Mouse (Mus musculus) hindbrain, postnatal 0 days (tissue): ENCODE data around the gene Scyl2. TPM values are rescaled to one million over a fixed set of nuclear protein-coding genes. Genes with fewer than 3 reads are reported as not detected.
A peak's percentile ranks its signal among the peaks of the same experiment; 100 is the strongest.

Experiments used
- ATAC-seq: fragments of 200-750 bp; cut with Nextera tagmentation; 2 replicates; pipeline ENCODE4 v1.8.0; 2017; ENCODE audit warnings: mild to moderate bottlenecking, moderate TSS enrichment, moderate library complexity
- DNase-seq: peaks from one replicate; pipeline ENCODE4 v3.0.0-alpha.2; 2015; ENCODE audit warnings: low spot score
- H3K27ac ChIP-seq: fragments of 300-500 bp; sonication (generic); 2 replicates; pipeline ENCODE4 v1.5.1; 2014; ENCODE audit warnings: mild to moderate bottlenecking
- H3K27me3 ChIP-seq: fragments of 300-500 bp; sonication (generic); 2 replicates; pipeline ENCODE4 v1.6.1; 2014; ENCODE audit warnings: low read length, mixed read lengths; ENCODE audit not compliant: insufficient read depth
- H3K36me3 ChIP-seq: fragments of 300-500 bp; sonication (generic); 2 replicates; pipeline ENCODE4 v1.6.1; 2014; ENCODE audit warnings: low read length, mixed read lengths; ENCODE audit not compliant: insufficient read depth
- H3K4me1 ChIP-seq: fragments of 300-500 bp; sonication (generic); 2 replicates; pipeline ENCODE4 v1.6.1; 2014; ENCODE audit warnings: antibody characterized with exemption, low read length, mixed read lengths; ENCODE audit not compliant: insufficient read depth
- H3K4me2 ChIP-seq: fragments of 300-500 bp; sonication (generic); 2 replicates; pipeline ENCODE4 v1.6.1; 2014; ENCODE audit warnings: low read depth, mild to moderate bottlenecking, low read length, moderate library complexity, mixed read lengths
- H3K4me3 ChIP-seq: fragments of 300-500 bp; sonication (generic); 2 replicates; pipeline ENCODE4 v1.5.1; 2014; ENCODE audit warnings: low read length
- H3K9ac ChIP-seq: fragments of 300-500 bp; sonication (generic); replicated peaks from 2 replicates; pipeline ENCODE4 v1.6.1; 2014; ENCODE audit warnings: mild to moderate bottlenecking, low read length, moderate library complexity, mixed read lengths
- H3K9me3 ChIP-seq: fragments of 300-500 bp; sonication (generic); 2 replicates; pipeline ENCODE4 v1.6.1; 2016; ENCODE audit warnings: low read length, mixed read lengths
- CTCF ChIP-seq: IDR thresholded peaks from 2 replicates; pipeline ENCODE4 v1.5.1; 2016; ENCODE audit warnings: antibody characterized with exemption, control low read depth, low read depth
- WGBS: fragments of 180-500 bp; shearing (Covaris S2); extraction: QIAGEN DNeasy Blood & Tissue Kit; methylation state at CpG from one replicate; pipeline ENCODE4 v1.1.7; 2014; 5-methylcytosine and 5-hydroxymethylcytosine counted together
- polyA plus RNA-seq: library from polyadenylated mRNA; unstranded; fragments of >200 nt; fragmentation: Nextera tagmentation; extraction: Ambion mirVana; gene quantifications from 2 replicates; pipeline ENCODE4 v1.2.1, GENCODE M21; 2015
- total RNA-seq: library from RNA; depleted of rRNA; stranded (reverse); fragments of >200 nt; gene quantifications from 2 replicates; pipeline ENCODE4 v1.2.3, GENCODE M21; 2014; rRNA removed

Gene Scyl2
- total RNA-seq (31.2 and 32.7 TPM in 2 replicates), polyA plus RNA-seq (6.9 and 7.1 TPM in 2 replicates)

GRCm38 (mm10) chr10:89686139-89686808 lies at the start of gene Scyl2:
Gene Scyl2, minus strand, starts transcription at chr10:89686285.
- 4% methylated on average over 31 of the region's 31 CpGs for WGBS

GRCm38 (mm10) chr10:89732001-89732794 lies 46.1 kb upstream of the Scyl2 start, which contains the start of gene Actr6:
Gene Actr6, minus strand, starts transcription at chr10:89732295.
- Histone ChIP-seq H3K36me3 (no peaks in the 10 kb centered on the region), H3K4me2 (peak within 1 kb of the TSS; percentile 81), H3K9ac (peak within 1 kb of the TSS; percentile 48), H3K27ac (peak within 1 kb of the TSS; percentile 77), H3K4me3 (peak within 1 kb of the TSS; percentile 58), H3K4me1 (peaks cover 13% of the 10 kb centered on the region), H3K9me3 (no peaks in the 10 kb centered on the region), H3K27me3 (no peaks in the 10 kb centered on the region)
- peak; percentile 98 for DNase-seq
- 1% methylated on average over 49 of the region's 49 CpGs for WGBS
- peak; percentile 99 for ATAC-seq
- TF ChIP-seq CTCF, result no peak

More at GRCm38 (mm10) chr10:89686139-89686808, at the start of gene Scyl2:
- peak within 1 kb of the TSS; percentile 69 for H3K4me2 ChIP-seq
- no peak for TF ChIP-seq CTCF
- H3K27me3 ChIP-seq, result no peaks in the 10 kb centered on the region
- H3K9ac ChIP-seq, result peak within 1 kb of the TSS; percentile 94
- peak within 1 kb of the TSS; percentile 99 for H3K4me3 ChIP-seq
- no peaks in the 10 kb centered on the region for H3K9me3 ChIP-seq
- no peaks in the 10 kb centered on the region for H3K36me3 ChIP-seq
- H3K4me1 ChIP-seq, result no peaks in the 10 kb centered on the region
- peak; percentile 97 for DNase-seq
- peak within 1 kb of the TSS; percentile 83 for H3K27ac ChIP-seq
- ATAC-seq, result peak; percentile 99

- peak overlapping the region; percentile 81 for H3K4me2 ChIP-seq
- peak; percentile 21; the same call in 1 of the 2 replicates for TF ChIP-seq CTCF
- peaks cover under 1% of the 10 kb centered on the region; the same call in 1 of the 2 replicates for H3K36me3 ChIP-seq
- DNase-seq (peak; percentile 20), ATAC-seq (no peak)
- H3K9ac ChIP-seq, result peak overlapping the region; percentile 48
- no peaks in the 10 kb centered on the region for H3K9me3 ChIP-seq
- peaks cover 13% of the 10 kb centered on the region for H3K4me1 ChIP-seq
- H3K4me3 ChIP-seq, result peak overlapping the region; percentile 58
- WGBS, result 14% methylated on average over 5 of the region's 5 CpGs
- no peaks in the 10 kb centered on the region for H3K27me3 ChIP-seq
- peak overlapping the region; percentile 77; the same call in 1 of the 2 replicates for H3K27ac ChIP-seq
Observed at GRCm38 (mm10) chr10:89731341-89731740, 45.3 kb upstream of the Scyl2 start.

- no peak for DNase-seq
- no peak overlapping the region for H3K27ac ChIP-seq
- ATAC-seq, result no peak
- no peak overlapping the region for H3K4me3 ChIP-seq
- no peak for TF ChIP-seq CTCF
- H3K4me2 ChIP-seq, result no peak overlapping the region
- H3K9me3 ChIP-seq, result no peaks in the 10 kb centered on the region
- H3K9ac ChIP-seq, result no peak overlapping the region
- H3K36me3 ChIP-seq, result peaks cover 7% of the 10 kb centered on the region; the same call in 1 of the 2 replicates
- WGBS, result 91% methylated on average over 6 of the region's 6 CpGs
- no peaks in the 10 kb centered on the region for H3K27me3 ChIP-seq
- H3K4me1 ChIP-seq, result peaks cover 13% of the 10 kb centered on the region
Observed at GRCm38 (mm10) chr10:89730386-89730785, 44.3 kb upstream of the Scyl2 start.

- DNase-seq (no peak), ATAC-seq (no peak)
- no peaks in the 10 kb centered on the region for H3K9me3 ChIP-seq
- peaks cover 24% of the 10 kb centered on the region; the same call in 1 of the 2 replicates for H3K36me3 ChIP-seq
- no peak overlapping the region for H3K4me2 ChIP-seq
- H3K27ac ChIP-seq, result no peak overlapping the region
- WGBS, result 91% methylated on average over 14 of the region's 14 CpGs
- no peaks in the 10 kb centered on the region for H3K27me3 ChIP-seq
- TF ChIP-seq CTCF, result no peak
- H3K9ac ChIP-seq, result no peak overlapping the region
- H3K4me1 ChIP-seq, result no peaks in the 10 kb centered on the region
- no peak overlapping the region for H3K4me3 ChIP-seq
Observed at GRCm38 (mm10) chr10:89722247-89723195, 36.4 kb upstream of the Scyl2 start.

GRCm38 (mm10) chr10:89720796-89721195 lies 34.7 kb upstream of the Scyl2 start:
- H3K27ac ChIP-seq, result no peak overlapping the region
- H3K27me3 ChIP-seq, result no peaks in the 10 kb centered on the region
- no peak overlapping the region for H3K4me3 ChIP-seq
- peaks cover 19% of the 10 kb centered on the region; the same call in 1 of the 2 replicates for H3K36me3 ChIP-seq
- no peaks in the 10 kb centered on the region for H3K9me3 ChIP-seq
- TF ChIP-seq CTCF, result no peak
- ATAC-seq, result no peak
- WGBS, result 85% methylated on average over 3 of the region's 3 CpGs
- no peaks in the 10 kb centered on the region for H3K4me1 ChIP-seq
- H3K9ac ChIP-seq, result no peak overlapping the region
- H3K4me2 ChIP-seq, result no peak overlapping the region
- no peak for DNase-seq
